Mouse (Mus musculus) stomach, postnatal 0 days (tissue): ENCODE measurements at regions not wholly inside any gene's neighbourhood (a gene's known extent, or its start where the extent isn't known, plus 50 kb on each side); places are given as distances from the start of the nearest gene placed in this dataset.

Experiments
- ATAC-seq: fragments of 200-750 bp; cut with Nextera tagmentation; 2 replicates; pipeline ENCODE4 v1.8.0; 2017; ENCODE audit not compliant: low FRiP score, low TSS enrichment
- DNase-seq: peaks from one replicate; pipeline ENCODE4 v3.0.0-alpha.2; 2016; ENCODE audit warnings: low spot score
- H3K27ac ChIP-seq: fragments of 300-500 bp; sonication (generic); replicated peaks from 2 replicates; pipeline ENCODE4 v1.5.1; 2014; ENCODE audit warnings: mild to moderate bottlenecking, control low read depth
- H3K27me3 ChIP-seq: fragments of 300-500 bp; sonication (generic); 2 replicates; pipeline ENCODE4 v1.6.1; 2014; ENCODE audit warnings: low read length; ENCODE audit not compliant: control insufficient read depth, insufficient read depth
- H3K36me3 ChIP-seq: fragments of 300-500 bp; sonication (generic); 2 replicates; pipeline ENCODE4 v1.6.1; 2014; ENCODE audit warnings: low read length, mixed read lengths; ENCODE audit not compliant: control insufficient read depth, insufficient read depth
- H3K4me1 ChIP-seq: fragments of 300-500 bp; sonication (generic); replicated peaks from 2 replicates; pipeline ENCODE4 v1.6.1; 2014; ENCODE audit warnings: antibody characterized with exemption; ENCODE audit not compliant: control insufficient read depth, insufficient read depth
- H3K4me2 ChIP-seq: fragments of 300-500 bp; sonication (generic); replicated peaks from 2 replicates; pipeline ENCODE4 v1.6.1; 2014; ENCODE audit warnings: low read depth, mild to moderate bottlenecking, control low read depth, moderate library complexity
- H3K4me3 ChIP-seq: fragments of 300-500 bp; sonication (generic); 2 replicates; pipeline ENCODE4 v1.5.1; 2014; ENCODE audit warnings: low read depth, low read length, control low read depth
- H3K9ac ChIP-seq: fragments of 300-500 bp; sonication (generic); 2 replicates; pipeline ENCODE4 v1.6.1; 2014; ENCODE audit warnings: mild to moderate bottlenecking, low read length, control low read depth, mixed read lengths
- H3K9me3 ChIP-seq: fragments of 300-500 bp; sonication (generic); 2 replicates; pipeline ENCODE4 v1.6.1; 2016; ENCODE audit warnings: low read length; ENCODE audit not compliant: control insufficient read depth
- CTCF ChIP-seq: IDR thresholded peaks from 2 replicates; pipeline ENCODE4 v1.5.1; 2016; ENCODE audit warnings: antibody characterized with exemption, low read depth, mild to moderate bottlenecking, moderate library complexity
- EP300 ChIP-seq: optimal IDR thresholded peaks from 2 replicates; pipeline ENCODE3; 2016; ENCODE audit warnings: antibody characterized with exemption
- WGBS: fragments of 180-500 bp; shearing (Covaris S2); extraction: QIAGEN DNeasy Blood & Tissue Kit; methylation state at CpG from one replicate; pipeline ENCODE4 v1.1.7; 2014; 5-methylcytosine and 5-hydroxymethylcytosine counted together

GRCm38 (mm10) chr14:120170733-120171132 lies 104.7 kb upstream of the Mbnl2 start:
- Histone ChIP-seq H3K4me3 (no peak overlapping the region), H3K4me2 (no peak overlapping the region), H3K9ac (no peak overlapping the region), H3K4me1 (no peaks in the 10 kb centered on the region), H3K27me3 (no peaks in the 10 kb centered on the region), H3K9me3 (no peaks in the 10 kb centered on the region), H3K27ac (no peak overlapping the region), H3K36me3 (no peaks in the 10 kb centered on the region)
- WGBS = 87% methylated on average over 7 of the region's 7 CpGs
- no peak for ATAC-seq
- DNase-seq = no peak
- no peak for TF ChIP-seq CTCF
- TF ChIP-seq EP300 = no peak

- Histone ChIP-seq H3K27ac (no peak overlapping the region), H3K36me3 (no peaks in the 10 kb centered on the region), H3K4me2 (no peak overlapping the region), H3K4me3 (no peak overlapping the region), H3K9ac (no peak overlapping the region), H3K9me3 (no peaks in the 10 kb centered on the region), H3K27me3 (no peaks in the 10 kb centered on the region), H3K4me1 (no peaks in the 10 kb centered on the region)
- WGBS = 78% methylated on average over 4 of the region's 4 CpGs
- no peak for ATAC-seq
- DNase-seq = no peak
- TF ChIP-seq EP300 (no peak), CTCF (no peak)
Observed at GRCm38 (mm10) chr14:120172058-120172457, 103.4 kb upstream of the Mbnl2 start.

GRCm38 (mm10) chr14:120172844-120173243 lies 102.6 kb upstream of the Mbnl2 start:
- DNase-seq (no peak), ATAC-seq (no peak)
- H3K27me3 ChIP-seq = no peaks in the 10 kb centered on the region
- no peaks in the 10 kb centered on the region for H3K9me3 ChIP-seq
- 63% methylated on average over 8 of the region's 8 CpGs for WGBS
- H3K4me2 ChIP-seq = no peak overlapping the region
- no peaks in the 10 kb centered on the region for H3K4me1 ChIP-seq
- no peak for TF ChIP-seq EP300
- no peak for TF ChIP-seq CTCF
- no peak overlapping the region for H3K4me3 ChIP-seq
- H3K36me3 ChIP-seq = no peaks in the 10 kb centered on the region
- H3K27ac ChIP-seq = no peak overlapping the region
- no peak overlapping the region for H3K9ac ChIP-seq

GRCm38 (mm10) chr14:120174615-120175014 lies 100.9 kb upstream of the Mbnl2 start:
- no peak overlapping the region for H3K4me3 ChIP-seq

GRCm38 (mm10) chr14:120195218-120195617 lies 80.3 kb upstream of the Mbnl2 start:
- TF ChIP-seq CTCF (no peak), EP300 (no peak)
- H3K27me3 ChIP-seq = no peaks in the 10 kb centered on the region
- H3K27ac ChIP-seq = no peak overlapping the region
- 8% methylated on average over 1 of the region's 1 CpGs for WGBS
- H3K4me2 ChIP-seq = no peak overlapping the region
- no peaks in the 10 kb centered on the region for H3K36me3 ChIP-seq
- no peak for DNase-seq
- no peak overlapping the region for H3K4me3 ChIP-seq
- H3K9me3 ChIP-seq = no peaks in the 10 kb centered on the region
- H3K9ac ChIP-seq = no peak overlapping the region
- no peaks in the 10 kb centered on the region for H3K4me1 ChIP-seq
- ATAC-seq = no peak

More at GRCm38 (mm10) chr14:120174615-120175014, 100.9 kb upstream of the Mbnl2 start:
- Histone ChIP-seq H3K4me1 (no peaks in the 10 kb centered on the region), H3K4me2 (no peak overlapping the region), H3K9me3 (no peaks in the 10 kb centered on the region), H3K27ac (no peak overlapping the region), H3K36me3 (no peaks in the 10 kb centered on the region), H3K27me3 (no peaks in the 10 kb centered on the region), H3K9ac (no peak overlapping the region)
- DNase-seq (no peak), ATAC-seq (no peak)
- 66% methylated on average over 5 of the region's 5 CpGs for WGBS
- no peak for TF ChIP-seq CTCF
- TF ChIP-seq EP300 = no peak

GRCm38 (mm10) chr14:120211741-120212140 lies 63.7 kb upstream of the Mbnl2 start:
- no peaks in the 10 kb centered on the region for H3K4me1 ChIP-seq
- 84% methylated on average over 3 of the region's 3 CpGs for WGBS
- no peaks in the 10 kb centered on the region for H3K27me3 ChIP-seq
- no peak overlapping the region for H3K27ac ChIP-seq
- ATAC-seq (no peak), DNase-seq (no peak)
- H3K4me3 ChIP-seq = no peak overlapping the region
- H3K9ac ChIP-seq = no peak overlapping the region
- H3K4me2 ChIP-seq = no peak overlapping the region
- no peaks in the 10 kb centered on the region for H3K9me3 ChIP-seq
- no peaks in the 10 kb centered on the region for H3K36me3 ChIP-seq
- TF ChIP-seq CTCF (no peak), EP300 (no peak)
